Mouse (Mus musculus): Measurements from ENCODE around the gene Nprl2. TPM values are rescaled to one million over a fixed set of nuclear protein-coding genes. Genes with fewer than 3 reads are reported as not detected.

Gene Nprl2
- total and polyA plus RNA-seq, 3 experiments, result 17.2 to 33.6 (median 22.1) TPM

- no peak overlapping the region for H3K27ac ChIP-seq
- WGBS, result 86% methylated on average over 10 of the region's 10 CpGs
- TF ChIP-seq POLR2A (IDR thresholded peaks at IDR 0.05; ENCODE audit: insufficient read depth, low read depth, low read length), result no peak
- H3K4me3 ChIP-seq, result no peak overlapping the region
- DNase-seq, result no peak
- H3K9ac ChIP-seq (ENCODE audit: low read depth, low read length), result no peak overlapping the region
- intact Hi-C loops (cut with DNase I), result no loop called here
- H3K4me1 ChIP-seq (ENCODE audit: control insufficient read depth, insufficient read depth, low read length), result peaks cover 15% of the 10 kb centered on the region
- H3K36me3 ChIP-seq (ENCODE audit: control insufficient read depth, insufficient read depth, low read length), result no peaks in the 10 kb centered on the region
- H3K27me3 ChIP-seq (ENCODE audit: control insufficient read depth, insufficient read depth, low read length), result no peaks in the 10 kb centered on the region
- H3K79me2 ChIP-seq (replicated peaks; ENCODE audit: control insufficient read depth, insufficient read depth, low read length), result no peaks in the 10 kb centered on the region
Observed at GRCm38 (mm10) chr9:107577871-107578270, 35.8 kb downstream of the Nprl2 start.

GRCm38 (mm10) chr9:107578587-107578986 lies 36.6 kb downstream of the Nprl2 start, which contains the start of gene Naa80:
Gene Naa80 (plus strand): TSS chr9:107578887.
- intact Hi-C loops (cut with DNase I), result no loop called here
- Histone ChIP-seq H3K9ac (ENCODE audit: low read depth, low read length) (no peak within 1 kb of the TSS), H3K79me2 (replicated peaks; ENCODE audit: control insufficient read depth, insufficient read depth, low read length) (no peaks in the 10 kb centered on the region), H3K4me3 (no peak within 1 kb of the TSS), H3K4me1 (ENCODE audit: control insufficient read depth, insufficient read depth, low read length) (peaks cover 15% of the 10 kb centered on the region), H3K27me3 (ENCODE audit: control insufficient read depth, insufficient read depth, low read length) (no peaks in the 10 kb centered on the region), H3K36me3 (ENCODE audit: control insufficient read depth, insufficient read depth, low read length) (no peaks in the 10 kb centered on the region), H3K27ac (no peak within 1 kb of the TSS; the same call in 1 of the 2 replicates)
- WGBS, result 74% methylated on average over 3 of the region's 3 CpGs
- TF ChIP-seq POLR2A (IDR thresholded peaks at IDR 0.05; ENCODE audit: insufficient read depth, low read depth, low read length) (no peak), CTCF (IDR thresholded peaks at IDR 0.05) (no peak), EP300 (IDR thresholded peaks at IDR 0.05; ENCODE audit: insufficient read depth, low read depth, low read length) (no peak)
- no peak for DNase-seq

- TF ChIP-seq POLR2A (IDR thresholded peaks at IDR 0.05; ENCODE audit: insufficient read depth, low read depth, low read length) (no peak), CTCF (IDR thresholded peaks at IDR 0.05) (no peak), EP300 (IDR thresholded peaks at IDR 0.05; ENCODE audit: insufficient read depth, low read depth, low read length) (no peak)
- no peaks in the 10 kb centered on the region for H3K36me3 ChIP-seq (ENCODE audit: control insufficient read depth, insufficient read depth, low read length)
- no peaks in the 10 kb centered on the region for H3K79me2 ChIP-seq (replicated peaks; ENCODE audit: control insufficient read depth, insufficient read depth, low read length)
- 93% methylated on average over 14 of the region's 14 CpGs for WGBS
- DNase-seq, result no peak
- peak overlapping the region; percentile 95; the same call in 1 of the 2 replicates for H3K27ac ChIP-seq
- no peak overlapping the region for H3K4me3 ChIP-seq
- intact Hi-C loops (cut with DNase I), result no loop called here
- peaks cover 15% of the 10 kb centered on the region for H3K4me1 ChIP-seq (ENCODE audit: control insufficient read depth, insufficient read depth, low read length)
- no peak overlapping the region for H3K9ac ChIP-seq (ENCODE audit: low read depth, low read length)
- H3K27me3 ChIP-seq (ENCODE audit: control insufficient read depth, insufficient read depth, low read length), result no peaks in the 10 kb centered on the region
Observed at GRCm38 (mm10) chr9:107579023-107579900, 37.2 kb downstream of the Nprl2 start.

GRCm38 (mm10) chr9:107580501-107581317 lies 38.7 kb downstream of the Nprl2 start, which contains the start of gene Hyal3:
Gene Hyal3 (plus strand): TSS chr9:107580818.
- DNase-seq, result peak; percentile 89 to 93
- Histone ChIP-seq H3K4me3 (peak within 1 kb of the TSS; percentile 72), H3K27ac (peak within 1 kb of the TSS; percentile 95), H3K4me1 (ENCODE audit: control insufficient read depth, insufficient read depth, low read length) (peaks cover 15% of the 10 kb centered on the region), H3K9ac (ENCODE audit: low read depth, low read length) (peak within 1 kb of the TSS; percentile 78), H3K27me3 (ENCODE audit: control insufficient read depth, insufficient read depth, low read length) (no peaks in the 10 kb centered on the region), H3K79me2 (replicated peaks; ENCODE audit: control insufficient read depth, insufficient read depth, low read length) (no peaks in the 10 kb centered on the region), H3K36me3 (ENCODE audit: control insufficient read depth, insufficient read depth, low read length) (no peaks in the 10 kb centered on the region)
- WGBS, result under 1% methylated on average over 32 of the region's 32 CpGs
- peak; percentile 75; the same call in 1 of the 2 replicates for TF ChIP-seq EP300 (IDR thresholded peaks at IDR 0.05; ENCODE audit: insufficient read depth, low read depth, low read length)
- peak; percentile 92 for TF ChIP-seq POLR2A (IDR thresholded peaks at IDR 0.05; ENCODE audit: insufficient read depth, low read depth, low read length)
- TF ChIP-seq CTCF (IDR thresholded peaks at IDR 0.05), result no peak
- intact Hi-C loops (cut with DNase I), result no loop called here

- Histone ChIP-seq H3K36me3 (ENCODE audit: control insufficient read depth, insufficient read depth, low read length) (no peaks in the 10 kb centered on the region), H3K27ac (peak overlapping the region; percentile 95), H3K9ac (ENCODE audit: low read depth, low read length) (no peak overlapping the region; the same call in 1 of the 2 replicates), H3K4me1 (ENCODE audit: control insufficient read depth, insufficient read depth, low read length) (peaks cover 13% of the 10 kb centered on the region), H3K27me3 (ENCODE audit: control insufficient read depth, insufficient read depth, low read length) (no peaks in the 10 kb centered on the region), H3K79me2 (replicated peaks; ENCODE audit: control insufficient read depth, insufficient read depth, low read length) (no peaks in the 10 kb centered on the region), H3K4me3 (no peak overlapping the region)
- intact Hi-C loops (cut with DNase I), result no loop called here
- no peak for DNase-seq
- TF ChIP-seq POLR2A (IDR thresholded peaks at IDR 0.05; ENCODE audit: insufficient read depth, low read depth, low read length), result no peak
- TF ChIP-seq EP300 (IDR thresholded peaks at IDR 0.05; ENCODE audit: insufficient read depth, low read depth, low read length), result no peak
- no peak for TF ChIP-seq CTCF (IDR thresholded peaks at IDR 0.05)
- 74% methylated on average over 4 of the region's 4 CpGs for whole genome bisulfite sequencing
Observed at GRCm38 (mm10) chr9:107581584-107581983, 39.6 kb downstream of the Nprl2 start.
